Mouse (Mus musculus) CH12.LX (cell line): Measurements from ENCODE around the gene Map2k5. TPM values are rescaled to one million over a fixed set of nuclear protein-coding genes. Genes with fewer than 3 reads are reported as not detected.

Experiments used
- DNase-seq: peaks from one replicate; pipeline ENCODE4 v3.0.0-alpha.2; 2013; ENCODE audit errors: extremely low read depth
- H3K27ac ChIP-seq: 2 replicates; pipeline ENCODE4 v1.5.1; 2012; ENCODE audit warnings: low read depth, mild to moderate bottlenecking, control low read depth, moderate library complexity; ENCODE audit not compliant: insufficient read depth
- H3K27me3 ChIP-seq: replicated peaks from 2 replicates; pipeline ENCODE3; 2012; ENCODE audit warnings: inconsistent platforms
- H3K36me3 ChIP-seq, 2 experiments: replicated peaks in 1 of 2; 2 replicates each; pipeline versions ENCODE3 to v1.6.1; 2012; ENCODE audit warnings: inconsistent platforms in 1 of 2, low read length in 1 of 2, mild to moderate bottlenecking in 1 of 2, mixed read lengths in 1 of 2, moderate library complexity in 1 of 2; ENCODE audit not compliant: control insufficient read depth in 1 of 2, insufficient read depth in 1 of 2
- H3K4me1 ChIP-seq, 2 experiments: 2 replicates each; pipeline ENCODE4 v1.6.1; 2012; ENCODE audit warnings: inconsistent platforms in 1 of 2, moderate library complexity in 1 of 2; ENCODE audit not compliant: insufficient read depth in 2 of 2, control insufficient read depth in 1 of 2
- H3K4me2 ChIP-seq: 2 replicates; pipeline ENCODE4 v1.6.1; 2012; ENCODE audit warnings: low read depth, mild to moderate bottlenecking, control low read depth; ENCODE audit not compliant: poor library complexity, insufficient read depth, severe bottlenecking
- H3K4me3 ChIP-seq, 3 experiments: fragments of 150-350 bp in 1 of 3; sonication (generic) in 1 of 3; replicated peaks in 1 of 3; 2 replicates each; pipeline versions ENCODE3 to v1.5.1; 2011 to 2012; ENCODE audit warnings: low read depth in 2 of 3, low read length in 2 of 3, mild to moderate bottlenecking in 2 of 3, moderate library complexity in 2 of 3, control low read depth in 1 of 3, improper control_type of control experiment in 1 of 3, inconsistent platforms in 1 of 3, mixed read lengths in 1 of 3; ENCODE audit not compliant: poor library complexity in 1 of 3
- H3K79me2 ChIP-seq: replicated peaks from 2 replicates; pipeline ENCODE4 v1.6.1; 2012; ENCODE audit warnings: mild to moderate bottlenecking, moderate library complexity; ENCODE audit not compliant: control insufficient read depth, poor library complexity, insufficient read depth, severe bottlenecking; ENCODE audit errors: extremely low read depth
- H3K9ac ChIP-seq: 2 replicates; pipeline ENCODE4 v1.6.1; 2012; ENCODE audit warnings: low read depth, mild to moderate bottlenecking, control low read depth, moderate library complexity; ENCODE audit not compliant: insufficient read depth
- H3K9me3 ChIP-seq: replicated peaks from 2 replicates; pipeline ENCODE3; 2012; ENCODE audit warnings: low read length, inconsistent platforms, mixed read lengths
- BHLHE40 ChIP-seq: IDR thresholded peaks from 2 replicates; pipeline ENCODE4 v1.6.1; 2011; ENCODE audit warnings: mild to moderate bottlenecking, low read depth, low read length, improper control_type of control experiment
- CHD1 ChIP-seq: IDR thresholded peaks from 2 replicates; pipeline ENCODE4 v1.6.1; 2012; ENCODE audit warnings: low read depth, low read length, improper control_type of control experiment, inconsistent platforms
- CHD2 ChIP-seq: IDR thresholded peaks from 2 replicates; pipeline ENCODE4 v1.6.1; 2011; ENCODE audit warnings: low read length, improper control_type of control experiment
- E2F4 ChIP-seq: IDR thresholded peaks from 2 replicates; pipeline ENCODE4 v1.6.1; 2011; ENCODE audit warnings: low read depth, low read length, improper control_type of control experiment; ENCODE audit not compliant: insufficient replicate concordance
- EP300 ChIP-seq: IDR thresholded peaks from 2 replicates; pipeline ENCODE4 v1.6.1; 2011; ENCODE audit warnings: low read length, improper control_type of control experiment
- ETS1 ChIP-seq: conservative IDR thresholded peaks from 2 replicates; pipeline ENCODE4 v1.6.1; 2012; ENCODE audit warnings: low read depth, mild to moderate bottlenecking, inconsistent platforms, low read length, improper control_type of control experiment, moderate library complexity
- GABPA ChIP-seq: IDR thresholded peaks from 2 replicates; pipeline ENCODE4 v1.6.1; 2012; ENCODE audit warnings: low read depth, low read length, improper control_type of control experiment, inconsistent platforms; ENCODE audit not compliant: insufficient replicate concordance
- IRF4 ChIP-seq: IDR thresholded peaks from 2 replicates; pipeline ENCODE4 v1.6.1; 2014; ENCODE audit warnings: low read depth, mild to moderate bottlenecking, inconsistent platforms, low read length, improper control_type of control experiment
- JUN ChIP-seq: IDR thresholded peaks from 2 replicates; pipeline ENCODE4 v1.6.1; 2011; ENCODE audit warnings: low read depth, mild to moderate bottlenecking, low read length, improper control_type of control experiment, moderate library complexity; ENCODE audit not compliant: insufficient read depth
- KAT2A ChIP-seq: IDR thresholded peaks from 2 replicates; pipeline ENCODE4 v1.6.1; 2012; ENCODE audit warnings: low read length, improper control_type of control experiment, inconsistent platforms; ENCODE audit not compliant: insufficient replicate concordance
- MAX ChIP-seq: IDR thresholded peaks from 2 replicates; pipeline ENCODE4 v1.6.1; 2011; ENCODE audit warnings: low read length, improper control_type of control experiment
- MAZ ChIP-seq: IDR thresholded peaks from 2 replicates; pipeline ENCODE4 v1.6.1; 2012; ENCODE audit warnings: low read depth, mild to moderate bottlenecking, inconsistent platforms, low read length, improper control_type of control experiment, moderate library complexity
- MEF2A ChIP-seq: IDR thresholded peaks from 2 replicates; pipeline ENCODE4 v1.6.1; 2014; ENCODE audit warnings: low read depth, mild to moderate bottlenecking, inconsistent platforms, low read length, improper control_type of control experiment, borderline replicate concordance
- MXI1 ChIP-seq: IDR thresholded peaks from 2 replicates; pipeline ENCODE4 v1.6.1; 2011; ENCODE audit warnings: mild to moderate bottlenecking, low read depth, low read length, improper control_type of control experiment
- MYC ChIP-seq: IDR thresholded peaks from 2 replicates; pipeline ENCODE4 v1.6.1; 2011; ENCODE audit warnings: low read depth, mild to moderate bottlenecking, improper control_type of control experiment, low read length
- NELFE ChIP-seq: IDR thresholded peaks from 2 replicates; pipeline ENCODE4 v1.6.1; 2011; ENCODE audit warnings: low read depth, low read length, improper control_type of control experiment
- NRF1 ChIP-seq: IDR thresholded peaks from 2 replicates; pipeline ENCODE4 v1.6.1; 2014; ENCODE audit warnings: low read depth, mild to moderate bottlenecking, inconsistent platforms, low read length, improper control_type of control experiment, moderate library complexity
- PAX5 ChIP-seq: IDR thresholded peaks from 2 replicates; pipeline ENCODE4 v1.6.1; 2012; ENCODE audit warnings: low read length, inconsistent platforms, mixed read lengths
- SMC3 ChIP-seq: IDR thresholded peaks from 2 replicates; pipeline ENCODE4 v1.6.1; 2011; ENCODE audit warnings: low read depth, low read length, improper control_type of control experiment
- TBP ChIP-seq: conservative IDR thresholded peaks from 2 replicates; pipeline ENCODE4 v1.6.1; 2011; ENCODE audit warnings: low read depth, low read length, improper control_type of control experiment
- TCF12 ChIP-seq: IDR thresholded peaks from 2 replicates; pipeline ENCODE4 v1.6.1; 2014; ENCODE audit warnings: low read depth, mild to moderate bottlenecking, inconsistent platforms, low read length, improper control_type of control experiment
- USF1 ChIP-seq: IDR thresholded peaks from 2 replicates; pipeline ENCODE4 v1.6.1; 2014; ENCODE audit warnings: low read depth, mild to moderate bottlenecking, inconsistent platforms, low read length, improper control_type of control experiment
- USF2 ChIP-seq: conservative IDR thresholded peaks from 2 replicates; pipeline ENCODE4 v1.6.1; 2011; ENCODE audit warnings: low read depth, low read length, improper control_type of control experiment
- ZC3H11A ChIP-seq: IDR thresholded peaks from 2 replicates; pipeline ENCODE4 v1.6.1; 2012; ENCODE audit warnings: low read depth, mild to moderate bottlenecking, inconsistent platforms, low read length, improper control_type of control experiment
- ZMIZ1 ChIP-seq: IDR thresholded peaks from 2 replicates; pipeline ENCODE4 v1.6.1; 2012; ENCODE audit warnings: low read depth, mild to moderate bottlenecking, inconsistent platforms, low read length, improper control_type of control experiment
- ZNF384 ChIP-seq: IDR thresholded peaks from 2 replicates; pipeline ENCODE4 v1.6.1; 2012; ENCODE audit warnings: low read depth, low read length, improper control_type of control experiment, inconsistent platforms
- dilution Hi-C: fragments of 300-500 bp; cut with MboI; formaldehyde crosslinking; loops from 2 replicates; pipeline ENCODE4 v1.14.3; 2020; ENCODE audit warnings: low sequenced_read_pairs; ENCODE audit not compliant: extremely low pct_unique_long_range_greater_than_20kb, extremely low pct_ligation_motif_present
- in situ Hi-C: fragments of 300-500 bp; cut with MboI; formaldehyde crosslinking; loops from 3 replicates; pipeline ENCODE4 v1.14.3; 2019; ENCODE audit warnings: low sequenced_read_pairs, low pct_ligation_motif_present, low pct_unique_long_range_greater_than_20kb, mixed read lengths
- polyA plus RNA-seq: library from polyadenylated mRNA; unstranded; fragments of >175 nt; gene quantifications from 2 replicates; pipeline ENCODE4 v1.2.1, GENCODE M21; 2012; ENCODE audit warnings: low read depth; ENCODE audit not compliant: insufficient read length
- total RNA-seq, 2 experiments: library from RNA; depleted of rRNA; stranded (reverse); fragments of 300-350 nt in 1 of 2; fragments of >200 nt in 1 of 2; gene quantifications; 2 replicates each; pipeline ENCODE4 v1.2.3; 2012 to 2014

Gene Map2k5
- total and polyA plus RNA-seq, 3 experiments = 10.8 to 22.6 (median 11.2) TPM

- Histone ChIP-seq H3K36me3 (peaks cover 6 to 47% of the 10 kb centered on the region in 2 experiments), H3K9ac (no peak overlapping the region), H3K79me2 (no peaks in the 10 kb centered on the region), H3K4me1 (no peaks in the 10 kb centered on the region), H3K4me3 (no peak overlapping the region), H3K27me3 (no peaks in the 10 kb centered on the region), H3K9me3 (no peaks in the 10 kb centered on the region), H3K27ac (no peak overlapping the region), H3K4me2 (no peak overlapping the region)
- in situ Hi-C loops = no loop called here
- dilution Hi-C loops = no loop called here
- no peak for TF ChIP-seq ETS1
- no peak for TF ChIP-seq SMC3
- no peak for TF ChIP-seq GABPA
- TF ChIP-seq MAX = no peak
- TF ChIP-seq KAT2A = no peak
- no peak for TF ChIP-seq IRF4
- TF ChIP-seq PAX5 = no peak
- TF ChIP-seq MYC = no peak
- no peak for TF ChIP-seq EP300
- no peak for TF ChIP-seq NELFE
- no peak for TF ChIP-seq ZMIZ1
- TF ChIP-seq ZC3H11A = no peak
- no peak for TF ChIP-seq JUN
- TF ChIP-seq BHLHE40 = no peak
- no peak for TF ChIP-seq MXI1
- TF ChIP-seq TBP = no peak
- no peak for TF ChIP-seq TCF12
- no peak for DNase-seq
Measured at GRCm38 (mm10) chr9:63298656-63299055, 79.0 kb downstream of the Map2k5 start.

- in situ Hi-C loops (no loop called here), dilution Hi-C loops (no loop called here)
- Histone ChIP-seq H3K36me3 (peaks cover 11 to 57% of the 10 kb centered on the region in 2 experiments), H3K4me3 (no peak overlapping the region), H3K4me2 (no peak overlapping the region), H3K9me3 (no peaks in the 10 kb centered on the region), H3K27me3 (no peaks in the 10 kb centered on the region), H3K27ac (no peak overlapping the region), H3K4me1 (no peaks in the 10 kb centered on the region), H3K9ac (no peak overlapping the region), H3K79me2 (no peaks in the 10 kb centered on the region)
- no peak for DNase-seq
- TF ChIP-seq ZC3H11A = no peak
- TF ChIP-seq CHD2 = no peak
- no peak for TF ChIP-seq ZNF384
- TF ChIP-seq EP300 = no peak
- no peak for TF ChIP-seq TBP
- no peak for TF ChIP-seq E2F4
- no peak for TF ChIP-seq NRF1
- no peak for TF ChIP-seq MAZ
- TF ChIP-seq MEF2A = no peak
- no peak for TF ChIP-seq CHD1
- TF ChIP-seq USF2 = no peak
- TF ChIP-seq JUN = no peak
- no peak for TF ChIP-seq ZMIZ1
- TF ChIP-seq KAT2A = no peak
- no peak for TF ChIP-seq USF1
- TF ChIP-seq MYC = no peak
Measured at GRCm38 (mm10) chr9:63295551-63295958, 82.1 kb downstream of the Map2k5 start.
